ENCODE assay signal across 11 mouse cellular contexts in genomic region chr13:97587088-97587487, GRCm38 (mm10).
DNase-seq lines count a peak whose midpoint lies in the region; ATAC-seq and TF ChIP-seq lines count a peak whose summit lies in the region.
"Had no signal": no experiment of that assay in that cellular context is flagged by ENCODE, and none has a peak within 500 bp of the region (broad histone marks: within the 10 kb centered on the region; RNA-seq: fewer than 3 reads in every experiment).

No protein-coding gene starts in this region.

- 63% methylated on average over 1 of the region's 1 CpGs for WGBS in forebrain, postnatal 0 days
- WGBS in forebrain, embryonic 12.5 days: 73% methylated on average over 1 of the region's 1 CpGs
- WGBS in lung, postnatal 0 days: 70% methylated on average over 1 of the region's 1 CpGs

- H3K4me1 ChIP-seq in forebrain, postnatal 0 days (ENCODE audit: insufficient read depth): no peaks in the 10 kb centered on the region
- peaks cover 11% of the 10 kb centered on the region for H3K4me1 ChIP-seq in forebrain, embryonic 12.5 days
- H3K4me1 ChIP-seq in lung, postnatal 0 days (ENCODE audit: insufficient read depth, low read depth, low read length): no peaks in the 10 kb centered on the region
- H3K4me1 ChIP-seq: hindbrain, embryonic 12.5 days had no signal

- peak; percentile 32; the same call in 1 of the 2 replicates for TF ChIP-seq CTCF in forebrain, postnatal 0 days (IDR thresholded peaks at IDR 0.05; ENCODE audit: low read depth)
- TF ChIP-seq CTCF in lung, postnatal 0 days (IDR thresholded peaks at IDR 0.05): peak; percentile 46

- no peak overlapping the region for H3K27ac ChIP-seq in forebrain, postnatal 0 days (ENCODE audit: low read depth, low read length)
- no peak overlapping the region for H3K27ac ChIP-seq in forebrain, embryonic 12.5 days
- H3K27ac ChIP-seq in lung, postnatal 0 days (ENCODE audit: low read length): no peak overlapping the region
- H3K27ac ChIP-seq: heart, embryonic 10.5 days; hindbrain, embryonic 12.5 days had no signal

- no peak for ATAC-seq in forebrain, postnatal 0 days
- no peak for ATAC-seq in forebrain, embryonic 12.5 days (ENCODE audit: low FRiP score)
- ATAC-seq in lung, postnatal 0 days: no peak
- peak; percentile 58; the same call in 1 of the 2 replicates for ATAC-seq in granulocyte monocyte progenitor cell, adult 5-6 weeks (replicated peaks; ENCODE audit: poor library complexity, severe bottlenecking)
- ATAC-seq: activated CD4-positive, CD25-positive, alpha-beta regulatory T cell, adult 4 months had no signal

- TF ChIP-seq EP300 in lung, postnatal 0 days (IDR thresholded peaks at IDR 0.05): no peak

- H3K9ac ChIP-seq in forebrain, postnatal 0 days: no peak overlapping the region
- H3K9ac ChIP-seq in forebrain, embryonic 12.5 days: no peak overlapping the region
- no peak overlapping the region for H3K9ac ChIP-seq in lung, postnatal 0 days (replicated peaks; ENCODE audit: low read depth)
- H3K9ac ChIP-seq: hindbrain, embryonic 12.5 days had no signal

- H3K36me3 ChIP-seq in forebrain, postnatal 0 days (ENCODE audit: insufficient read depth): no peaks in the 10 kb centered on the region
- H3K36me3 ChIP-seq in forebrain, embryonic 12.5 days (replicated peaks): no peaks in the 10 kb centered on the region
- no peaks in the 10 kb centered on the region for H3K36me3 ChIP-seq in lung, postnatal 0 days (ENCODE audit: insufficient read depth, low read length)
- H3K36me3 ChIP-seq: heart, embryonic 10.5 days; hindbrain, embryonic 12.5 days had no signal

- no peaks in the 10 kb centered on the region for H3K27me3 ChIP-seq in forebrain, postnatal 0 days (ENCODE audit: insufficient read depth, low read length)
- H3K27me3 ChIP-seq in forebrain, embryonic 12.5 days: no peaks in the 10 kb centered on the region; the same call in 1 of the 2 replicates
- no peaks in the 10 kb centered on the region for H3K27me3 ChIP-seq in lung, postnatal 0 days (replicated peaks; ENCODE audit: insufficient read depth, low read length)
- H3K27me3 ChIP-seq: hindbrain, embryonic 12.5 days had no signal

- H3K9me3 ChIP-seq in forebrain, postnatal 0 days (ENCODE audit: low read length): no peaks in the 10 kb centered on the region
- no peaks in the 10 kb centered on the region for H3K9me3 ChIP-seq in forebrain, embryonic 12.5 days
- no peaks in the 10 kb centered on the region for H3K9me3 ChIP-seq in lung, postnatal 0 days (ENCODE audit: low read length)
- H3K9me3 ChIP-seq: heart, embryonic 10.5 days; hindbrain, embryonic 12.5 days had no signal

- no peak overlapping the region for H3K4me2 ChIP-seq in forebrain, postnatal 0 days (ENCODE audit: low read depth)
- H3K4me2 ChIP-seq in forebrain, embryonic 12.5 days: no peak overlapping the region
- H3K4me2 ChIP-seq in lung, postnatal 0 days (replicated peaks; ENCODE audit: low read depth, low read length): no peak overlapping the region
- H3K4me2 ChIP-seq: hindbrain, embryonic 12.5 days had no signal

- no peak overlapping the region for H3K4me3 ChIP-seq in forebrain, postnatal 0 days (ENCODE audit: low read depth, low read length)
- no peak overlapping the region for H3K4me3 ChIP-seq in forebrain, embryonic 12.5 days (replicated peaks)
- no peak overlapping the region for H3K4me3 ChIP-seq in lung, postnatal 0 days (ENCODE audit: low read depth, low read length)
- H3K4me3 ChIP-seq: heart, embryonic 10.5 days; hindbrain, embryonic 12.5 days had no signal

- no peak for DNase-seq in forebrain, postnatal 0 days
- no peak for DNase-seq in lung, postnatal 0 days (ENCODE audit: low spot score)
- no peak for DNase-seq in lung, postnatal 10 days
- peak; percentile 31 to 35 for DNase-seq in thymus, postnatal 36 days
- no peak for DNase-seq in urinary bladder, postnatal 4 days (ENCODE audit: low spot score in 2 of 2)
- DNase-seq in adrenal gland, adult 18-20 months (ENCODE audit: low spot score in 2 of 2): no peak

Comparison
In these comparisons a context has a peak if more than half of its experiments do, and no peak if none do; other contexts are left out.
1. DNase-seq: peak in thymus, postnatal 36 days (2 of 2); none in forebrain, postnatal 0 days (single experiment), lung, postnatal 0 days (single experiment), lung, postnatal 10 days (single experiment), urinary bladder, postnatal 4 days (0 of 2) and adrenal gland, adult 18-20 months (0 of 2).